Mouse (Mus musculus): ENCODE measurements around the gene Slco1a6.

DNA sequence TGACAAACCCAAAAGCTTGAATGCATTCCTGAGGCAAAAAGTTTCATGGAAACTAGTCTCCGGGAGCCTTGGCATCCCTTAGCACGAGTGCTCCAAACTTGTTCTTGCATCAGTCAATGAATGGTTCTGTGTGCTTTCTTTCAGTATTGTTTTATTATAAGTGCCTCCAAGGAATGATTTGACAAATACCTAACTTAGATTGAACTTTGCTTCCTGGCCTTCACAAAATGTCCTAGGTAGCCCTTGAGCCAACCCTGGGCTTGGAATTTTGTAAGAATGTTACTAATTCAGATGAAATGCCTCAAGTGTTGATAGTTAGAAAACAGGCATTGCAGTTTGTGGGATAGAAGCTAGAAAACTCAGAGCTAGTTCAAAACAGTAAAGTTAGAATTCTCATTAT, 162.6 kb downstream of the Slco1a6 start:
- no peak for TF ChIP-seq CTCF (IDR thresholded peaks at IDR 0.05; ENCODE audit: low read depth)
- no peak for TF ChIP-seq EP300 (optimal IDR thresholded peaks at IDR 0.05)
